Mouse (Mus musculus) midbrain, embryonic 12.5 days (tissue): ENCODE measurements around the gene Ptprm. TPM values are rescaled to one million over a fixed set of nuclear protein-coding genes. Genes with fewer than 3 reads are reported as not detected.

ENCODE experiments used
- ATAC-seq: fragments of 200-750 bp; cut with Nextera tagmentation; 2 replicates; pipeline ENCODE4 v1.8.0; 2017; ENCODE audit warnings: low read depth, moderate TSS enrichment, moderate library complexity; ENCODE audit not compliant: low FRiP score
- H3K27ac ChIP-seq: fragments of 300-500 bp; sonication (generic); replicated peaks from 2 replicates; pipeline ENCODE4 v1.5.1; 2016; ENCODE audit warnings: mild to moderate bottlenecking
- H3K27me3 ChIP-seq: fragments of 300-500 bp; sonication (generic); 2 replicates; pipeline ENCODE4 v1.6.1; 2016; ENCODE audit warnings: mild to moderate bottlenecking
- H3K36me3 ChIP-seq: fragments of 300-500 bp; sonication (generic); 2 replicates; pipeline ENCODE4 v1.6.1; 2016
- H3K4me1 ChIP-seq: fragments of 300-500 bp; sonication (generic); 2 replicates; pipeline ENCODE4 v1.6.1; 2016
- H3K4me2 ChIP-seq: fragments of 300-500 bp; sonication (generic); replicated peaks from 2 replicates; pipeline ENCODE4 v1.6.1; 2016; ENCODE audit warnings: mild to moderate bottlenecking, moderate library complexity
- H3K4me3 ChIP-seq: fragments of 300-500 bp; sonication (generic); 2 replicates; pipeline ENCODE4 v1.5.1; 2016; ENCODE audit warnings: mild to moderate bottlenecking
- H3K9ac ChIP-seq: fragments of 300-500 bp; sonication (generic); replicated peaks from 2 replicates; pipeline ENCODE4 v1.6.1; 2016; ENCODE audit warnings: mild to moderate bottlenecking, moderate library complexity
- H3K9me3 ChIP-seq: fragments of 300-500 bp; sonication (generic); 2 replicates; pipeline ENCODE4 v1.6.1; 2016; ENCODE audit warnings: mild to moderate bottlenecking
- WGBS: fragments of 180-500 bp; shearing (Covaris S2); methylation state at CpG from one replicate; pipeline ENCODE4 v1.1.7; 2016; 5-methylcytosine and 5-hydroxymethylcytosine counted together
- polyA plus RNA-seq: library from polyadenylated mRNA; unstranded; fragments of >200 nt; fragmentation: Nextera tagmentation; extraction: Ambion mirVana; gene quantifications from 2 replicates; pipeline ENCODE4 v1.2.1, GENCODE M21; 2016

Ptprm gene
- polyA plus RNA-seq, 1 experiment from 2014 or later: 11.8 TPM

- Histone ChIP-seq H3K27ac (no peak overlapping the region), H3K4me2 (no peak overlapping the region), H3K9me3 (no peaks in the 10 kb centered on the region), H3K4me3 (no peak overlapping the region), H3K36me3 (no peaks in the 10 kb centered on the region), H3K27me3 (no peaks in the 10 kb centered on the region), H3K4me1 (no peaks in the 10 kb centered on the region; the same call in 1 of the 2 replicates), H3K9ac (no peak overlapping the region)
- WGBS: 92% methylated on average over 1 of the region's 1 CpGs
- ATAC-seq: no peak
Observed at GRCm38 (mm10) chr17:66988014-66988413, 366.2 kb downstream of the Ptprm start.

GRCm38 (mm10) chr17:66981649-66982048, 372.6 kb downstream of the Ptprm start:
- Histone ChIP-seq H3K27me3 (no peaks in the 10 kb centered on the region), H3K36me3 (no peaks in the 10 kb centered on the region), H3K4me1 (no peaks in the 10 kb centered on the region), H3K4me2 (no peak overlapping the region), H3K27ac (no peak overlapping the region), H3K9me3 (no peaks in the 10 kb centered on the region), H3K9ac (no peak overlapping the region), H3K4me3 (no peak overlapping the region)
- ATAC-seq: no peak
- 86% methylated on average over 2 of the region's 2 CpGs for WGBS

- Histone ChIP-seq H3K36me3 (no peaks in the 10 kb centered on the region), H3K27me3 (no peaks in the 10 kb centered on the region), H3K9ac (no peak overlapping the region), H3K4me2 (no peak overlapping the region), H3K9me3 (no peaks in the 10 kb centered on the region), H3K27ac (no peak overlapping the region), H3K4me3 (no peak overlapping the region), H3K4me1 (no peaks in the 10 kb centered on the region)
- no peak for ATAC-seq
- WGBS: 79% methylated on average over 5 of the region's 5 CpGs
Observed at GRCm38 (mm10) chr17:66979971-66980370, 374.3 kb downstream of the Ptprm start.

GRCm38 (mm10) chr17:66976490-66976889, 377.8 kb downstream of the Ptprm start:
- Histone ChIP-seq H3K9me3 (no peaks in the 10 kb centered on the region), H3K27ac (no peak overlapping the region), H3K4me1 (no peaks in the 10 kb centered on the region), H3K36me3 (no peaks in the 10 kb centered on the region), H3K4me3 (no peak overlapping the region), H3K4me2 (no peak overlapping the region), H3K9ac (no peak overlapping the region), H3K27me3 (no peaks in the 10 kb centered on the region)
- 73% methylated on average over 5 of the region's 5 CpGs for WGBS
- no peak for ATAC-seq

- Histone ChIP-seq H3K9me3 (no peaks in the 10 kb centered on the region), H3K4me1 (no peaks in the 10 kb centered on the region), H3K36me3 (no peaks in the 10 kb centered on the region), H3K4me3 (no peak overlapping the region), H3K9ac (no peak overlapping the region), H3K4me2 (no peak overlapping the region), H3K27ac (no peak overlapping the region), H3K27me3 (no peaks in the 10 kb centered on the region)
- WGBS: 87% methylated on average over 3 of the region's 3 CpGs
- ATAC-seq: no peak
Observed at GRCm38 (mm10) chr17:66972976-66973375, 381.3 kb downstream of the Ptprm start.

- no peak overlapping the region for H3K9ac ChIP-seq
- ATAC-seq: no peak
- H3K4me2 ChIP-seq: no peak overlapping the region
- 71% methylated on average over 5 of the region's 5 CpGs for WGBS
- no peaks in the 10 kb centered on the region for H3K9me3 ChIP-seq
- no peaks in the 10 kb centered on the region for H3K36me3 ChIP-seq
- H3K27ac ChIP-seq: no peak overlapping the region
- no peaks in the 10 kb centered on the region; the same call in 1 of the 2 replicates for H3K4me1 ChIP-seq
- no peaks in the 10 kb centered on the region for H3K27me3 ChIP-seq
- H3K4me3 ChIP-seq: no peak overlapping the region
Observed at GRCm38 (mm10) chr17:66960986-66961385, 393.3 kb downstream of the Ptprm start.

- Histone ChIP-seq H3K27me3 (no peaks in the 10 kb centered on the region), H3K9ac (no peak overlapping the region), H3K4me3 (no peak overlapping the region), H3K36me3 (no peaks in the 10 kb centered on the region), H3K9me3 (no peaks in the 10 kb centered on the region), H3K4me1 (no peaks in the 10 kb centered on the region; the same call in 1 of the 2 replicates), H3K27ac (no peak overlapping the region), H3K4me2 (no peak overlapping the region)
- no peak for ATAC-seq
- WGBS: 86% methylated on average over 6 of the region's 6 CpGs
Observed at GRCm38 (mm10) chr17:66960557-66960956, 393.7 kb downstream of the Ptprm start.

- Histone ChIP-seq H3K27ac (no peak overlapping the region), H3K4me1 (no peaks in the 10 kb centered on the region; the same call in 1 of the 2 replicates), H3K4me3 (no peak overlapping the region), H3K9ac (no peak overlapping the region), H3K36me3 (no peaks in the 10 kb centered on the region), H3K9me3 (no peaks in the 10 kb centered on the region), H3K27me3 (no peaks in the 10 kb centered on the region), H3K4me2 (no peak overlapping the region)
- 85% methylated on average over 2 of the region's 2 CpGs for WGBS
- no peak for ATAC-seq
Observed at GRCm38 (mm10) chr17:66959815-66960214, 394.4 kb downstream of the Ptprm start.

GRCm38 (mm10) chr17:66958766-66959165, 395.5 kb downstream of the Ptprm start:
- H3K9me3 ChIP-seq: no peaks in the 10 kb centered on the region
- no peak overlapping the region for H3K4me3 ChIP-seq
- no peak overlapping the region for H3K27ac ChIP-seq
- no peaks in the 10 kb centered on the region for H3K27me3 ChIP-seq
- H3K4me1 ChIP-seq: no peaks in the 10 kb centered on the region; the same call in 1 of the 2 replicates
- no peak overlapping the region for H3K4me2 ChIP-seq
- no peak overlapping the region for H3K9ac ChIP-seq
- H3K36me3 ChIP-seq: no peaks in the 10 kb centered on the region
- ATAC-seq: no peak
- WGBS: 77% methylated on average over 2 of the region's 2 CpGs

GRCm38 (mm10) chr17:66944498-66944897, 409.8 kb downstream of the Ptprm start:
- Histone ChIP-seq H3K27ac (no peak overlapping the region), H3K9me3 (no peaks in the 10 kb centered on the region), H3K27me3 (no peaks in the 10 kb centered on the region), H3K9ac (no peak overlapping the region), H3K4me1 (no peaks in the 10 kb centered on the region), H3K4me3 (no peak overlapping the region), H3K4me2 (no peak overlapping the region), H3K36me3 (no peaks in the 10 kb centered on the region)
- ATAC-seq: no peak
- 86% methylated on average over 4 of the region's 4 CpGs for WGBS

- no peaks in the 10 kb centered on the region for H3K4me1 ChIP-seq
- no peak overlapping the region for H3K27ac ChIP-seq
- no peak for ATAC-seq
- H3K27me3 ChIP-seq: no peaks in the 10 kb centered on the region
- no peak overlapping the region for H3K9ac ChIP-seq
- 89% methylated on average over 9 of the region's 9 CpGs for whole genome bisulfite sequencing
- no peaks in the 10 kb centered on the region for H3K9me3 ChIP-seq
- no peaks in the 10 kb centered on the region for H3K36me3 ChIP-seq
- H3K4me3 ChIP-seq: no peak overlapping the region
- no peak overlapping the region for H3K4me2 ChIP-seq
Observed at GRCm38 (mm10) chr17:66943539-66943938, 410.7 kb downstream of the Ptprm start.

GRCm38 (mm10) chr17:66925611-66926010, 428.6 kb downstream of the Ptprm start:
- Histone ChIP-seq H3K9ac (no peak overlapping the region), H3K4me3 (no peak overlapping the region), H3K27me3 (no peaks in the 10 kb centered on the region), H3K4me1 (no peaks in the 10 kb centered on the region), H3K4me2 (no peak overlapping the region), H3K27ac (no peak overlapping the region), H3K36me3 (no peaks in the 10 kb centered on the region), H3K9me3 (peaks cover 8% of the 10 kb centered on the region; the same call in 1 of the 2 replicates)
- ATAC-seq: no peak
- 88% methylated on average over 5 of the region's 5 CpGs for whole genome bisulfite sequencing

- H3K9ac ChIP-seq: no peak overlapping the region
- 25% methylated on average over 6 of the region's 6 CpGs for WGBS
- H3K27ac ChIP-seq: no peak overlapping the region
- H3K36me3 ChIP-seq: no peaks in the 10 kb centered on the region
- no peak for ATAC-seq
- no peaks in the 10 kb centered on the region for H3K9me3 ChIP-seq
- no peak overlapping the region for H3K4me3 ChIP-seq
- H3K27me3 ChIP-seq: no peaks in the 10 kb centered on the region
- no peaks in the 10 kb centered on the region for H3K4me1 ChIP-seq
- no peak overlapping the region for H3K4me2 ChIP-seq
Observed at GRCm38 (mm10) chr17:66914696-66915095, 439.6 kb downstream of the Ptprm start.
